Mouse (Mus musculus) kidney, adult 2 months (tissue): Measurements from ENCODE around the gene Lyzl4. TPM values are rescaled to one million over a fixed set of nuclear protein-coding genes. Genes with fewer than 3 reads are reported as not detected.

Source experiments
- DNase-seq: peaks from one replicate; pipeline ENCODE4 v3.0.0; 2021
- H3K27ac ChIP-seq: fragments of 200-500 bp; 2 replicates; pipeline ENCODE4 v1.5.1; 2012; ENCODE audit warnings: low read depth, low read length, control low read depth, inconsistent platforms; ENCODE audit not compliant: insufficient read depth
- H3K27me3 ChIP-seq: fragments of 200-500 bp; replicated peaks from 2 replicates; pipeline ENCODE4 v1.6.1; 2012; ENCODE audit warnings: mild to moderate bottlenecking, moderate library complexity, low read length, inconsistent platforms; ENCODE audit not compliant: control insufficient read depth, insufficient read depth
- H3K36me3 ChIP-seq: fragments of 200-500 bp; 2 replicates; pipeline ENCODE4 v1.6.1; 2012; ENCODE audit warnings: mild to moderate bottlenecking, moderate library complexity, low read length, inconsistent platforms; ENCODE audit not compliant: control insufficient read depth, insufficient read depth
- H3K4me1 ChIP-seq: fragments of 200-500 bp; 2 replicates; pipeline ENCODE4 v1.6.1; 2011; ENCODE audit warnings: low read length; ENCODE audit not compliant: control insufficient read depth, insufficient read depth
- H3K4me3 ChIP-seq: fragments of 200-500 bp; 2 replicates; pipeline ENCODE4 v1.5.1; 2011; ENCODE audit warnings: mild to moderate bottlenecking, low read depth, low read length, control low read depth; ENCODE audit not compliant: insufficient read depth
- CTCF ChIP-seq: fragments of 200-500 bp; conservative IDR thresholded peaks from 2 replicates; pipeline ENCODE4 v1.5.1; 2011; ENCODE audit warnings: low read depth, mild to moderate bottlenecking, control low read depth, low read length, moderate library complexity, mixed read lengths; ENCODE audit not compliant: insufficient read depth, insufficient read length
- POLR2A ChIP-seq: fragments of 200-500 bp; IDR thresholded peaks from one replicate; pipeline ENCODE4 v1.6.1; 2011; ENCODE audit warnings: low read depth, low read length, control low read depth
- WGBS: fragments of 180-500 bp; shearing (Covaris S2); methylation state at CpG from one replicate; pipeline ENCODE4 v1.1.7; 2018; 5-methylcytosine and 5-hydroxymethylcytosine counted together
- polyA plus RNA-seq: library from polyadenylated mRNA; depleted of rRNA; stranded (reverse); fragments of >200 nt; gene quantifications from 2 replicates; pipeline ENCODE4 v1.2.3, GENCODE M21; 2012; rRNA removed

Gene Lyzl4
- polyA plus RNA-seq: 0.11 TPM in 1 of 2 replicates, not detected in the other

DNA sequence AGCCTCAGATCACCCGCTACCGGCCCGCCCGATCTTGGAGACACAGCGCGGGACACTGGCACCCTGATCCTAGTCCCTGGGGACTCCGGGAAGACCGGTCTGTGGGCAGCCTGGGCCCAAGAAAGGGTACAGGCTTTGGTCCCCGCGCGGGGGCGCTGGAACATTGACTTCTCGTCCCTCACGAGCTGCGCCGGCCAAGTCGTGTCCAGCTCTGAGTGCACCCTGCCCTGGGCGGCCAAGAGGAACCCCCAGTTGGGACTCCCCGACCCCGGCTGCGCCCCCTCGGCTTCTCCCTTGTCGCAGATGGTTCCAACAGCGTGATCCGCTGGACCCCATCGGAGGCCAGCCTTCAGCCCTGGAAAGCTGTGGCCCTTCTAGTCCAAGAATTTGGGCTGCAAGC is at the start of gene Lyzl4:
Gene Lyzl4, minus strand, starts transcription at position 96 of the 400 bp plus-strand sequence.
- WGBS: 1% methylated on average over 26 of the region's 26 CpGs
- no peaks in the 10 kb centered on the region for H3K36me3 ChIP-seq
- peak; percentile 53 for TF ChIP-seq CTCF
- TF ChIP-seq POLR2A: no peak
- peak; percentile 83 for DNase-seq
- H3K27ac ChIP-seq: no peak within 1 kb of the TSS
- peak within 1 kb of the TSS; percentile 44 for H3K4me3 ChIP-seq
- no peaks in the 10 kb centered on the region; the same call in 1 of the 2 replicates for H3K4me1 ChIP-seq
- H3K27me3 ChIP-seq: no peaks in the 10 kb centered on the region

DNA sequence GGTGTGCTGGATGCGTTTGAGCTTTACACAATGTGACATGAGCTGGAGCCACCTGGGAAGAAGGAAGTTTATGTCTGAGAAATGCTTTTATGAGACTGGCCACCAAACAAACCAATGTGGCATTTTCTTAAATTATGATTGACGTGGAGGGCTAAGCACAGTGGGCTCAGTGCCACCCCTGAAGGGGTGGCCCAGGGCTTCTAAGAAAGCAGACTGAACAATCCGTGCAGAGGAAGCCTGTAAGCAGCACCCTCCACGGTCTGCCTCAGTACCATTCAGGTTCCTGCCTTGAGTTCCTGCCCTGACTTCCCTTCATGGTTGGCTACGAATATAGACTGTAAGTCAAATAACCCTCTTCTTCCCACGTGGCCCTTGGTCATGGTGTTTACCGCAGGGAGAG is 48.8 kb upstream of the Lyzl4 start:
- no peaks in the 10 kb centered on the region for H3K36me3 ChIP-seq
- DNase-seq: no peak
- WGBS: 94% methylated on average over 7 of the region's 7 CpGs

DNA sequence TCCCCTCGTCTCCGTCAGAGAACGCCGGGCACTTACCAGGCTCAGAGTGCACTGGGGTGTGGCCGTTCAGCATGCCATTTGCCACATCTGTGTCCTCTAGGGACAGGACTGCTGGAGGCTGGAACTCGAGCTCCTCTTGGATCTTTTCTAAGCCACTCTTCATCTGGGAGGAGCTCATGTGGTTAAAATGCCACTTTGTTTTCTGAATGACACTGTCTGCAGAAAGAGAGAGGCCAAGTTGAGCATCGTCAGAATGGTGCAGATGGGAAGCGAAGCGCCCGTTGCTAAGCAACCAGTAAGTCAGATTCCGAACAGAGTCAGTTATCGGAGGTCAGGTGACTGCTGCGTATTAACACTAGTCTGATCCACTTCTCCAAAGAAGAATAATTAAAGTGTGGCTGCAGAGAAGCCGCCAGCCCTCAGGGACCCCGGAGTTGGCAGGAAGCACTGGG is 48.3 kb upstream of the Lyzl4 start:
- no peak for DNase-seq
- TF ChIP-seq POLR2A (no peak), CTCF (no peak)
- 72% methylated on average over 15 of the region's 15 CpGs for WGBS
- no peak overlapping the region for H3K4me3 ChIP-seq
- no peaks in the 10 kb centered on the region for H3K4me1 ChIP-seq
- no peak overlapping the region for H3K27ac ChIP-seq
- H3K36me3 ChIP-seq: no peaks in the 10 kb centered on the region
- no peaks in the 10 kb centered on the region for H3K27me3 ChIP-seq

More for the DNA sequence above, 48.8 kb upstream of the Lyzl4 start:
- no peak overlapping the region for H3K4me3 ChIP-seq
- no peak overlapping the region for H3K27ac ChIP-seq
- no peak for TF ChIP-seq POLR2A
- no peak for TF ChIP-seq CTCF
- no peaks in the 10 kb centered on the region for H3K27me3 ChIP-seq
- no peaks in the 10 kb centered on the region for H3K4me1 ChIP-seq

DNA sequence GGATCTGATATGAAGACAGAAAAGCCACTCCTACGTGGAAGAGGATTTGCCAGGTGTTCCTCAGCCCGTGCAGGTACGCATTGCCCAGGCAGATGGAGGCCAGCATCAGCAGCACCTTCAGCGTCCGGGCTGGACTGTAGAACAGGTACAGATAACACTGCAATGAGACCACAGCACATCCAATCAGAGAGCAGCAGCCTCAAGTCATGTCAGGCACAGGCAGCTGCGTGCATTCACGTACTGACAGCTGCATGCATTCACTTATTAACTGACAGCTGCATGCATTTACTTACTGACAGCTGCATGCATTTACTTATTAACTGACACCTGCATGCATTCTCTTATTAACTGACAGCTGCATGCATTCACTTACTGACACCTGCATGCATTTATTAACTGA is 42.8 kb upstream of the Lyzl4 start:
- TF ChIP-seq CTCF: no peak
- no peak for TF ChIP-seq POLR2A
- Histone ChIP-seq H3K27me3 (no peaks in the 10 kb centered on the region), H3K4me3 (no peak overlapping the region), H3K4me1 (no peaks in the 10 kb centered on the region), H3K36me3 (no peaks in the 10 kb centered on the region; the same call in 1 of the 2 replicates), H3K27ac (no peak overlapping the region)
- DNase-seq: no peak
- 84% methylated on average over 7 of the region's 7 CpGs for WGBS

DNA sequence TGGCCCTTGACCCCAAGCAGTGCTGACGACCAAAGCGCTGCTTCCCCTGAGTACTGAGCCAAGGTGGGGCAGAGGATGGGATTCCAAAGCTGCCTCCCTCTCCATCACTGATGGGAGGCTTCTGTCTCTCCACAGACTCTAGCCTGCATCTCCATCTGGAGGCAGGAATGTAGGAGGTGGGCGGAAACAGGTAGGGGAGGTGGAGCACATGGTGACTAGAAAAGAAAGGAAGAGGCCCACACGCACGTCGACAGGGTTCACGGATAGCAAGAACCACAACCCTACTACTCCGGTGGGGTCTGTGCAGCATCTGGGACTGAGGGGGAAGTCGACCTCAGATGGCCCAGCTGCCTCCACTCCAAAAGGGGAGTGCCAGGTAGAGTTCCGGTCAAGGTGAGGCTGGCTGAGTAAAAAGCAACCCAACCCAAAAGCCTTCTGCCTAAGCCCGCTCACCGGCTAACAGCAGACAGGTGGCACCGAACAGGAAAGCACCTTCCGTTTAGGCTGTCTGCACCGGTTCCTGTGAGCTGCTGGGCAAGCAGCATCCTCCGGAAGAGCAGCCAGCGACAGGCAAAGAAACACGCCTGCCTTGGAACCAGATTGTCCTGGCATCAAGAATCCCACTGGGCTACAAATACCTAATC is 40.3 kb upstream of the Lyzl4 start:
- H3K36me3 ChIP-seq: no peaks in the 10 kb centered on the region; the same call in 1 of the 2 replicates
- TF ChIP-seq POLR2A (no peak), CTCF (no peak)
- H3K4me1 ChIP-seq: no peaks in the 10 kb centered on the region
- no peak overlapping the region for H3K4me3 ChIP-seq
- WGBS: 79% methylated on average over 18 of the region's 18 CpGs
- DNase-seq: no peak
- no peaks in the 10 kb centered on the region for H3K27me3 ChIP-seq
- H3K27ac ChIP-seq: no peak overlapping the region

DNA sequence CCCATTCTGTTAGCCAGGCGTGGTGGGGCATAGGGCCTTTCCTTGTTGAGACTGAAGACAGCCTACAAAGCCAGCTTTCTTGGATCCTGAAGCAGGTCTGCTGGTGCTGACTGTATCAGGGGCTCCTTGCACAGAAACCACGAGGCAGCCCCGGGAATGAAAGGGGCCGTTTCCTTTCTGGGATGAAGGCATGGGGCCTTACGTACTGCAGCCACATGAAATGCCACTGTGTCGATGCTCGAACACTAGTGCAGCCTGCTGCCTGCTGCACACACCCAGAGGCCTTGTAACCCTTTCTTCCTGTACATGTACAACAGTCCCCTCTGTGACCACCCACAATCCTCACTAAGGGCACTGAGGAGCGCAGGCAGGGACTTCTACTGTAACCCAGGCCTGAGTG is 39.3 kb upstream of the Lyzl4 start:
- DNase-seq: no peak
- WGBS: 86% methylated on average over 8 of the region's 8 CpGs
- H3K4me3 ChIP-seq: no peak overlapping the region
- TF ChIP-seq POLR2A (no peak), CTCF (no peak)
- no peak overlapping the region for H3K27ac ChIP-seq
- no peaks in the 10 kb centered on the region; the same call in 1 of the 2 replicates for H3K36me3 ChIP-seq
- H3K4me1 ChIP-seq: no peaks in the 10 kb centered on the region
- no peaks in the 10 kb centered on the region for H3K27me3 ChIP-seq

DNA sequence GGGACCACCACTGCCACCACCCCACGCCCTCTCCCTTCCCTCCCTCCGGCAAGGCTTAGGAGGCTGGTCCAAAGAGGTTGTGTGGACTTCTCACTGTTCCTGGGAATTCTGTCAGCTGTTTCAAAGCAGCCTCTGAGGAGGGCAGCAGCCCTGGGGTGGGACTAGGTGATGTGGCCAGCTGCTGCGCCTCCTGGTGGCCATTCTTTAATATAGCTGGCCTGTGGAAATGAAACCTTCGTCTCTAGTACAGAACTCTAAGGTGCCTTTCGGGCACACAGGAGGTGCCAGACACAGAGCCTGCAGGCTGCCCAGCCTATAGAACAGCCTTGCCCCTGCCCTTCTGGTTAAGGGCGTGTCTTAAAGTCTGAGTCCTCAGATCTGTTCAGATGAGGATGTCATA is 37.7 kb upstream of the Lyzl4 start:
- Histone ChIP-seq H3K27ac (no peak overlapping the region), H3K4me3 (no peak overlapping the region), H3K36me3 (no peaks in the 10 kb centered on the region; the same call in 1 of the 2 replicates), H3K27me3 (no peaks in the 10 kb centered on the region), H3K4me1 (no peaks in the 10 kb centered on the region)
- 31% methylated on average over 6 of the region's 6 CpGs for whole genome bisulfite sequencing
- DNase-seq: peak; percentile 44
- TF ChIP-seq CTCF (peak; percentile 68), POLR2A (no peak)
